Mouse (Mus musculus) neural tube, embryonic 15.5 days (tissue): Measurements from ENCODE around the gene Foxj1. TPM values are rescaled to one million over a fixed set of nuclear protein-coding genes. Genes with fewer than 3 reads are reported as not detected.

Source experiments
- ATAC-seq: fragments of 200-750 bp; cut with Nextera tagmentation; 2 replicates; pipeline ENCODE4 v1.8.0; 2017; ENCODE audit warnings: mild to moderate bottlenecking, moderate TSS enrichment, moderate library complexity; ENCODE audit not compliant: low FRiP score
- H3K27ac ChIP-seq: fragments of 300-500 bp; sonication (generic); replicated peaks from 2 replicates; pipeline ENCODE4 v1.5.1; 2015; ENCODE audit warnings: mild to moderate bottlenecking, inconsistent platforms
- H3K27me3 ChIP-seq: fragments of 300-500 bp; sonication (generic); replicated peaks from 2 replicates; pipeline ENCODE4 v1.6.1; 2015; ENCODE audit warnings: inconsistent platforms
- H3K36me3 ChIP-seq: fragments of 300-500 bp; sonication (generic); 2 replicates; pipeline ENCODE4 v1.6.1; 2015; ENCODE audit warnings: inconsistent platforms
- H3K4me1 ChIP-seq: fragments of 300-500 bp; sonication (generic); 2 replicates; pipeline ENCODE4 v1.6.1; 2015; ENCODE audit warnings: inconsistent platforms
- H3K4me2 ChIP-seq: fragments of 300-500 bp; sonication (generic); 2 replicates; pipeline ENCODE4 v1.6.1; 2015; ENCODE audit warnings: inconsistent platforms, mild to moderate bottlenecking, moderate library complexity
- H3K4me3 ChIP-seq: fragments of 300-500 bp; sonication (generic); replicated peaks from 2 replicates; pipeline ENCODE4 v1.5.1; 2015; ENCODE audit warnings: mild to moderate bottlenecking, inconsistent platforms
- H3K9ac ChIP-seq: fragments of 300-500 bp; sonication (generic); replicated peaks from 2 replicates; pipeline ENCODE4 v1.6.1; 2015; ENCODE audit warnings: mild to moderate bottlenecking, inconsistent platforms
- H3K9me3 ChIP-seq: fragments of 300-500 bp; sonication (generic); replicated peaks from 2 replicates; pipeline ENCODE4 v1.6.1; 2016; ENCODE audit warnings: inconsistent platforms
- WGBS: fragments of 180-500 bp; shearing (Covaris S2); methylation state at CpG from one replicate; pipeline ENCODE4 v1.1.7; 2015; ENCODE audit warnings: mixed read lengths; 5-methylcytosine and 5-hydroxymethylcytosine counted together
- polyA plus RNA-seq: library from polyadenylated mRNA; unstranded; fragments of >200 nt; fragmentation: Nextera tagmentation; extraction: Ambion mirVana; gene quantifications from 2 replicates; pipeline ENCODE4 v1.2.1, GENCODE M21; 2015

Gene Foxj1
- polyA plus RNA-seq, 1 experiment from 2014 or later = 12.1 TPM

- Histone ChIP-seq H3K27ac (no peak overlapping the region), H3K4me3 (no peak overlapping the region), H3K9me3 (no peaks in the 10 kb centered on the region), H3K27me3 (peaks cover 24% of the 10 kb centered on the region), H3K4me1 (peaks cover 51% of the 10 kb centered on the region), H3K36me3 (peaks cover 10% of the 10 kb centered on the region; the same call in 1 of the 2 replicates), H3K4me2 (no peak overlapping the region), H3K9ac (no peak overlapping the region)
- ATAC-seq = no peak
- 61% methylated on average over 12 of the region's 12 CpGs for WGBS
Measured at GRCm38 (mm10) chr11:116337000-116337399, 1.8 kb upstream of the Foxj1 start.

DNA sequence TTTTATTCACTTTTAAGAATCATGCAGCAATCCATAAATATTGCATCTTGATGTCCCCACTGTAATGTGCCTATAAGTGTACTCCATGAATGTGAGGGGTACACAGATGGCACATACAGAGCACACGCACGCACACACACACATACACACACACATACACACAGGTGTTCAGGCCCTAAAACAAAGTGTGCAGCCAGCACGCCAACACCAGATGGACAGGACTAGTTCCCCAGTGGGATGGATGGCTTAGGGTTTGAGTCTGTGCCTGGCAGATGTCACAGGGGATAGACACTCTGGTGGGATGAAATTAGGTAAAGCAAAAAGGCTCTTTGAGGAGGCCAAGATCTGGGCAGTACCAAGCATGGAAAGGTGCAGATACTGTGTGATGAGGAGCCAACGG is 1.2 kb upstream of the Foxj1 start:
- Histone ChIP-seq H3K27ac (peak overlapping the region; percentile 76; the same call in 1 of the 2 replicates), H3K4me1 (peaks cover 52% of the 10 kb centered on the region), H3K9ac (no peak overlapping the region), H3K4me3 (no peak overlapping the region), H3K27me3 (peaks cover 24% of the 10 kb centered on the region), H3K4me2 (peak overlapping the region; percentile 99), H3K36me3 (peaks cover 6% of the 10 kb centered on the region; the same call in 1 of the 2 replicates), H3K9me3 (no peaks in the 10 kb centered on the region)
- no peak for ATAC-seq
- 77% methylated on average over 4 of the region's 4 CpGs for WGBS

DNA sequence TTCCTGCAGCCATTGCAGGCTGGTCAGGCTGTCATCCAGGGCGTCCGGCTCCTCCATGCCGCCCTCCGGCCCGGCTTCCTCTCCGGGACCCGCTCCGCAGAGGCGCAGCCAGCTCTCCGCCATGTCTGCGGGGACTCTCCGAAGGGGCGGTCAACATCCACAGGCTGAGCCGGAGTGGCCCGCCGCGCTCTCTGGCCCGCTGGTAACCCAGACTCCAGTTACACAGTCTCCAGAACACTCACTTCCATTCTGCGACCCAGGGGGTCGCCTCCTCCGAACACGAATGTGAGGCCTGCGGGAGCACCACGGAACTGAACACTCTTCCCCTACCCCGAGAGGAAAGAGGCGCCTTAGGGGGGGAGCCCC is 799 bp downstream of the Foxj1 start:
- no peaks in the 10 kb centered on the region for H3K9me3 ChIP-seq
- ATAC-seq = no peak
- peaks cover 6% of the 10 kb centered on the region; the same call in 1 of the 2 replicates for H3K36me3 ChIP-seq
- WGBS = 5% methylated on average over 26 of the region's 26 CpGs
- peak overlapping the region; percentile 99 for H3K4me2 ChIP-seq
- no peak overlapping the region for H3K27ac ChIP-seq
- 0 out of 2 replicates have a peak overlapping the region, but pooled peaks have one; percentile 3 for H3K9ac ChIP-seq
- H3K27me3 ChIP-seq = peaks cover 24% of the 10 kb centered on the region
- H3K4me3 ChIP-seq = peak overlapping the region; percentile 57
- peaks cover 61% of the 10 kb centered on the region for H3K4me1 ChIP-seq

GRCm38 (mm10) chr11:116333526-116334416 is 1.4 kb downstream of the Foxj1 start:
- peak overlapping the region; percentile 99 for H3K4me2 ChIP-seq
- H3K36me3 ChIP-seq = no peaks in the 10 kb centered on the region
- H3K27ac ChIP-seq = no peak overlapping the region; the same call in 1 of the 2 replicates
- no peak for ATAC-seq
- peak overlapping the region; percentile 57 for H3K4me3 ChIP-seq
- peaks cover 24% of the 10 kb centered on the region for H3K27me3 ChIP-seq
- no peak overlapping the region for H3K9ac ChIP-seq
- 24% methylated on average over 31 of the region's 31 CpGs for WGBS
- no peaks in the 10 kb centered on the region for H3K9me3 ChIP-seq
- peaks cover 66% of the 10 kb centered on the region for H3K4me1 ChIP-seq

GRCm38 (mm10) chr11:116332983-116333270 is 2.3 kb downstream of the Foxj1 start:
- H3K27me3 ChIP-seq = peaks cover 23% of the 10 kb centered on the region
- H3K4me1 ChIP-seq = peaks cover 66% of the 10 kb centered on the region
- H3K9me3 ChIP-seq = no peaks in the 10 kb centered on the region
- ATAC-seq = no peak
- H3K4me2 ChIP-seq = peak overlapping the region; percentile 99; the same call in 1 of the 2 replicates
- 60% methylated on average over 3 of the region's 3 CpGs for WGBS
- no peak overlapping the region for H3K9ac ChIP-seq
- H3K36me3 ChIP-seq = no peaks in the 10 kb centered on the region
- no peak overlapping the region for H3K4me3 ChIP-seq
- peak overlapping the region; percentile 37; the same call in 1 of the 2 replicates for H3K27ac ChIP-seq

DNA sequence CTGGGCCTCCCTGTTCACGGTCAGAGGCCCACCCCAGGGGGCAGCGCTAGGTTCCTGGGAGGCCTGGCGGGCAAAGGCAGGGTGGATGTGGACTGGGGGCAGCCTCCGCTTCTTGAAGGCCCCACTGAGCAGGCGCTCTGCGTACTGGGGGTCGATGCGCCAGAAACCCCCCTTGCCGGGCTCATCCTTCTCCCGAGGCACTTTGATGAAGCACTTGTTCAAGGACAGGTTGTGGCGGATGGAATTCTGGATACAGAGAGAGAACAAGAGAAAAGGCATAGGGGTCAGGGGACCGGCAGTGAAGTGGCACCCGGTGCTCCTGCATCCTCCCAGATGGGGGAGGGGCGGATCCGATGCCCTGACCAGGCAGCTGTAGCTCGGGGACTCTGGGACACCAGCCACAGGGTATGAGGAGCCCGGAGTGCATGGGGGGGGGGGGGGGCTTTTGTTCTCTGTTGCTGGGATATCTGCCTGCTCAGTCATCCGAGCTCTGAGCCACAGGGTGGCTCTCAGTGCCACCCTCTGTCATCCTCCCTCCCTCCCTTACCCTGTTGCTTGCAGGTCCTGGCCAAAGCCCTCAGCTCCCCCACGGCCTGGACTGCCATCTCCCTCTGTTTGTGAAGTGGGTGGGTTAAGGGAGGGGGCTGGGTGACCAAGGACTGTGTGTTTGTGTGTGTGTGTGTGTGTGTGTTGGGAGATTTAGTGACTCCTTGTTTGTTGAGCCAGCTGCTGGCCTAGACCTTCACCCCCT is 2.8 kb downstream of the Foxj1 start:
- WGBS = 24% methylated on average over 17 of the region's 19 CpGs
- Histone ChIP-seq H3K27ac (peak overlapping the region; percentile 51), H3K9me3 (no peaks in the 10 kb centered on the region), H3K4me3 (no peak overlapping the region), H3K4me2 (peak overlapping the region; percentile 99; the same call in 1 of the 2 replicates), H3K4me1 (peaks cover 66% of the 10 kb centered on the region), H3K36me3 (no peaks in the 10 kb centered on the region), H3K9ac (no peak overlapping the region), H3K27me3 (peaks cover 21% of the 10 kb centered on the region)
- ATAC-seq = 0 out of 2 replicates have a peak, but pooled peaks have one; percentile 10

GRCm38 (mm10) chr11:116330211-116330518 is 5.0 kb downstream of the Foxj1 start:
- Histone ChIP-seq H3K27ac (peak overlapping the region; percentile 67), H3K9me3 (no peaks in the 10 kb centered on the region), H3K4me3 (no peak overlapping the region), H3K9ac (no peak overlapping the region), H3K4me2 (no peak overlapping the region), H3K36me3 (no peaks in the 10 kb centered on the region), H3K27me3 (peaks cover 21% of the 10 kb centered on the region), H3K4me1 (peaks cover 45% of the 10 kb centered on the region)
- WGBS = 57% methylated on average over 7 of the region's 7 CpGs
- ATAC-seq = no peak

- peak; percentile 33; the same call in 1 of the 2 replicates for ATAC-seq
- Histone ChIP-seq H3K4me3 (no peak overlapping the region), H3K9me3 (no peaks in the 10 kb centered on the region), H3K4me1 (peaks cover 39% of the 10 kb centered on the region), H3K27ac (peak overlapping the region; percentile 67), H3K27me3 (peaks cover 16% of the 10 kb centered on the region), H3K4me2 (no peak overlapping the region), H3K36me3 (no peaks in the 10 kb centered on the region), H3K9ac (no peak overlapping the region)
- 29% methylated on average over 18 of the region's 18 CpGs for WGBS
Measured at GRCm38 (mm10) chr11:116329314-116330210, 5.6 kb downstream of the Foxj1 start.

GRCm38 (mm10) chr11:116326963-116327603 is 8.1 kb downstream of the Foxj1 start:
- WGBS = 82% methylated on average over 7 of the region's 7 CpGs
- Histone ChIP-seq H3K9ac (no peak overlapping the region), H3K36me3 (no peaks in the 10 kb centered on the region), H3K27me3 (no peaks in the 10 kb centered on the region), H3K4me1 (peaks cover 16% of the 10 kb centered on the region), H3K27ac (no peak overlapping the region), H3K4me3 (no peak overlapping the region), H3K9me3 (no peaks in the 10 kb centered on the region), H3K4me2 (no peak overlapping the region)
- ATAC-seq = no peak

- Histone ChIP-seq H3K27ac (no peak overlapping the region), H3K27me3 (no peaks in the 10 kb centered on the region; the same call in 1 of the 2 replicates), H3K9ac (peak overlapping the region; percentile 62), H3K36me3 (no peaks in the 10 kb centered on the region), H3K4me1 (peaks cover 9% of the 10 kb centered on the region), H3K9me3 (no peaks in the 10 kb centered on the region), H3K4me3 (peak overlapping the region; percentile 45), H3K4me2 (peak overlapping the region; percentile 99)
- WGBS = 2% methylated on average over 38 of the region's 41 CpGs
- ATAC-seq = peak; percentile 83
Measured at GRCm38 (mm10) chr11:116318719-116319659, 16.2 kb downstream of the Foxj1 start.
